ENCODE assay signal across 22 mouse cellular contexts in genomic region chr5:134013206-134013605, GRCm38 (mm10).
A peak's percentile ranks its signal among the peaks of the same experiment; 100 is the strongest.
DNase-seq lines count a peak whose midpoint lies in the region; ATAC-seq and TF ChIP-seq lines count a peak whose summit lies in the region.
"Had no signal": no experiment of that assay in that cellular context is flagged by ENCODE, and none has a peak within 500 bp of the region (broad histone marks: within the 10 kb centered on the region; RNA-seq: fewer than 3 reads in every experiment).

No protein-coding gene starts in this region.

- no peak for DNase-seq in embryonic facial prominence, embryonic 10.5 days (ENCODE audit: low spot score)
- no peak for DNase-seq in hindbrain, postnatal 0 days (ENCODE audit: low spot score)
- DNase-seq in lung, postnatal 10 days: peak; percentile 14
- no peak for DNase-seq in lung, adult 2 months
- no peak for DNase-seq in left cerebral cortex, postnatal 36 days (ENCODE audit: low spot score in 2 of 2)
- DNase-seq: adrenal gland, adult 8-10 months; cerebellum, adult 2 months; gastrocnemius, adult 2 months; kidney, adult 2 months; kidney, postnatal 4 days; layer of hippocampus, postnatal 36 days; lung, postnatal 14 days; retina, postnatal 1 day; thymus, postnatal 14 days had no signal

- intact Hi-C loops in left cerebral cortex, postnatal 36 days (cut with DNase I): loop anchor here (10.0 kb wide), 1 partner anchor 1778 kb away; no protein-coding TSS in a partner anchor

- no peaks in the 10 kb centered on the region for H3K9me3 ChIP-seq in embryonic facial prominence, embryonic 12.5 days
- H3K9me3 ChIP-seq in embryonic facial prominence, embryonic 10.5 days: no peaks in the 10 kb centered on the region
- H3K9me3 ChIP-seq in hindbrain, postnatal 0 days (ENCODE audit: low read length): no peaks in the 10 kb centered on the region
- H3K9me3 ChIP-seq in hindbrain, embryonic 13.5 days: no peaks in the 10 kb centered on the region
- no peaks in the 10 kb centered on the region for H3K9me3 ChIP-seq in midbrain, embryonic 16.5 days (replicated peaks; ENCODE audit: control insufficient read depth, low read length, poor library complexity, severe bottlenecking)
- H3K9me3 ChIP-seq: hindbrain, embryonic 12.5 days; limb, embryonic 12.5 days; neural tube, embryonic 15.5 days had no signal

- H3K27me3 ChIP-seq in embryonic facial prominence, embryonic 12.5 days: no peaks in the 10 kb centered on the region
- H3K27me3 ChIP-seq in embryonic facial prominence, embryonic 10.5 days (replicated peaks; ENCODE audit: low read depth, poor library complexity, severe bottlenecking): peaks cover 12% of the 10 kb centered on the region
- H3K27me3 ChIP-seq in hindbrain, postnatal 0 days (ENCODE audit: insufficient read depth, low read length): no peaks in the 10 kb centered on the region
- H3K27me3 ChIP-seq in hindbrain, embryonic 13.5 days: peaks cover 14% of the 10 kb centered on the region
- peaks cover 2% of the 10 kb centered on the region; the same call in 1 of the 2 replicates for H3K27me3 ChIP-seq in midbrain, embryonic 16.5 days (ENCODE audit: control insufficient read depth, insufficient read depth, low read depth, low read length)

- H3K27ac ChIP-seq in embryonic facial prominence, embryonic 12.5 days: 0 out of 2 replicates have a peak overlapping the region, but pooled peaks have one; percentile 87
- H3K27ac ChIP-seq in embryonic facial prominence, embryonic 10.5 days (replicated peaks): no peak overlapping the region
- H3K27ac ChIP-seq in hindbrain, postnatal 0 days: no peak overlapping the region
- H3K27ac ChIP-seq in hindbrain, embryonic 13.5 days: no peak overlapping the region
- no peak overlapping the region for H3K27ac ChIP-seq in midbrain, embryonic 16.5 days (ENCODE audit: low read length)
- H3K27ac ChIP-seq: gastrocnemius, adult 2 months had no signal

- H3K4me2 ChIP-seq in embryonic facial prominence, embryonic 12.5 days (replicated peaks): no peak overlapping the region
- H3K4me2 ChIP-seq in hindbrain, postnatal 0 days (ENCODE audit: low read depth, low read length): no peak overlapping the region
- H3K4me2 ChIP-seq in hindbrain, embryonic 13.5 days: no peak overlapping the region
- no peak overlapping the region for H3K4me2 ChIP-seq in midbrain, embryonic 16.5 days (ENCODE audit: low read length)
- H3K4me2 ChIP-seq: hindbrain, embryonic 12.5 days; limb, embryonic 12.5 days; midbrain, embryonic 11.5 days; neural tube, embryonic 15.5 days had no signal

- TF ChIP-seq CTCF in hindbrain, postnatal 0 days (IDR thresholded peaks at IDR 0.05; ENCODE audit: low read depth): peak; percentile 26
- TF ChIP-seq CTCF in lung, adult 2 months (IDR thresholded peaks at IDR 0.05; ENCODE audit: insufficient read depth, low read length): no peak

- H3K9ac ChIP-seq in embryonic facial prominence, embryonic 12.5 days: no peak overlapping the region
- H3K9ac ChIP-seq in hindbrain, postnatal 0 days (replicated peaks; ENCODE audit: low read length): no peak overlapping the region
- no peak overlapping the region for H3K9ac ChIP-seq in hindbrain, embryonic 13.5 days
- no peak overlapping the region for H3K9ac ChIP-seq in midbrain, embryonic 16.5 days (ENCODE audit: low read depth, low read length)
- H3K9ac ChIP-seq: hindbrain, embryonic 12.5 days; neural tube, embryonic 15.5 days had no signal

- ATAC-seq in embryonic facial prominence, embryonic 12.5 days (ENCODE audit: insufficient number of reproducible peaks, insufficient read depth, low FRiP score, low TSS enrichment): no peak
- ATAC-seq in hindbrain, postnatal 0 days: no peak
- ATAC-seq in hindbrain, embryonic 13.5 days (ENCODE audit: low FRiP score): no peak
- no peak for ATAC-seq in midbrain, embryonic 16.5 days
- ATAC-seq: forebrain, embryonic 16.5 days had no signal

- WGBS in embryonic facial prominence, embryonic 12.5 days: 82% methylated on average over 8 of the region's 8 CpGs
- WGBS in embryonic facial prominence, embryonic 10.5 days: 81% methylated on average over 8 of the region's 8 CpGs
- WGBS in hindbrain, postnatal 0 days: 87% methylated on average over 8 of the region's 8 CpGs
- 84% methylated on average over 8 of the region's 8 CpGs for WGBS in hindbrain, embryonic 13.5 days
- 81% methylated on average over 8 of the region's 8 CpGs for WGBS in lung, adult 2 months
- WGBS in midbrain, embryonic 16.5 days: 90% methylated on average over 8 of the region's 8 CpGs

- no peaks in the 10 kb centered on the region for H3K36me3 ChIP-seq in embryonic facial prominence, embryonic 12.5 days
- no peaks in the 10 kb centered on the region for H3K36me3 ChIP-seq in embryonic facial prominence, embryonic 10.5 days (replicated peaks)
- H3K36me3 ChIP-seq in hindbrain, postnatal 0 days (ENCODE audit: insufficient read depth, low read length): no peaks in the 10 kb centered on the region
- no peaks in the 10 kb centered on the region for H3K36me3 ChIP-seq in hindbrain, embryonic 13.5 days
- H3K36me3 ChIP-seq in midbrain, embryonic 16.5 days (ENCODE audit: control insufficient read depth, insufficient read depth, low read length): no peaks in the 10 kb centered on the region
- H3K36me3 ChIP-seq: hindbrain, embryonic 12.5 days; limb, embryonic 12.5 days; neural tube, embryonic 15.5 days had no signal

- peaks cover 27% of the 10 kb centered on the region for H3K4me1 ChIP-seq in embryonic facial prominence, embryonic 12.5 days
- H3K4me1 ChIP-seq in embryonic facial prominence, embryonic 10.5 days: peaks cover 29% of the 10 kb centered on the region
- no peaks in the 10 kb centered on the region for H3K4me1 ChIP-seq in hindbrain, postnatal 0 days (ENCODE audit: insufficient read depth, low read length)
- H3K4me1 ChIP-seq in hindbrain, embryonic 13.5 days (replicated peaks): peaks cover 29% of the 10 kb centered on the region
- H3K4me1 ChIP-seq in lung, adult 2 months (ENCODE audit: control insufficient read depth, insufficient read depth, low read length): 0 out of 2 replicates have a peak, but pooled peaks cover 2% of the 10 kb centered on the region
- H3K4me1 ChIP-seq in midbrain, embryonic 16.5 days (ENCODE audit: control insufficient read depth, insufficient read depth, low read length): peaks cover 6% of the 10 kb centered on the region

- no peak overlapping the region for H3K4me3 ChIP-seq in embryonic facial prominence, embryonic 12.5 days
- no peak overlapping the region for H3K4me3 ChIP-seq in embryonic facial prominence, embryonic 10.5 days
- no peak overlapping the region for H3K4me3 ChIP-seq in hindbrain, postnatal 0 days (ENCODE audit: low read length)
- H3K4me3 ChIP-seq in hindbrain, embryonic 13.5 days: no peak overlapping the region
- H3K4me3 ChIP-seq in lung, adult 2 months (replicated peaks; ENCODE audit: extremely low read depth, low read depth, low read length): no peak overlapping the region
- H3K4me3 ChIP-seq in midbrain, embryonic 16.5 days (ENCODE audit: low read depth, low read length): no peak overlapping the region
- H3K4me3 ChIP-seq: gastrocnemius, adult 2 months; hindbrain, embryonic 12.5 days; limb, embryonic 12.5 days; neural tube, embryonic 15.5 days had no signal

- no peak for TF ChIP-seq POLR2A in lung, adult 2 months (IDR thresholded peaks at IDR 0.05; ENCODE audit: borderline replicate concordance, extremely low read depth, low read depth, low read length)
